Mouse (Mus musculus) lung, adult 2 months (tissue): ENCODE results near the gene Slc5a8. TPM values are rescaled to one million over a fixed set of nuclear protein-coding genes. Genes with fewer than 3 reads are reported as not detected.

Experiments used
- DNase-seq: peaks from one replicate; pipeline ENCODE4 v3.0.0; 2022
- H3K4me1 ChIP-seq: fragments of 200-500 bp; 2 replicates; pipeline ENCODE4 v1.6.1; 2011; ENCODE audit warnings: low read length; ENCODE audit not compliant: control insufficient read depth, insufficient read depth
- H3K4me3 ChIP-seq: fragments of 200-500 bp; replicated peaks from 2 replicates; pipeline ENCODE3; 2011; ENCODE audit warnings: low read depth, mild to moderate bottlenecking, control low read depth, low read length; ENCODE audit errors: extremely low read depth
- CTCF ChIP-seq: fragments of 200-500 bp; IDR thresholded peaks from 2 replicates; pipeline ENCODE4 v1.5.1; 2011; ENCODE audit warnings: mild to moderate bottlenecking, low read length, control low read depth; ENCODE audit not compliant: insufficient read depth
- POLR2A ChIP-seq: fragments of 200-500 bp; IDR thresholded peaks from 2 replicates; pipeline ENCODE4 v1.6.1; 2011; ENCODE audit warnings: low read depth, mild to moderate bottlenecking, control low read depth, low read length, borderline replicate concordance; ENCODE audit errors: extremely low read depth
- WGBS: fragments of 180-500 bp; shearing (Covaris S2); methylation state at CpG from one replicate; pipeline ENCODE4 v1.1.7; 2018; 5-methylcytosine and 5-hydroxymethylcytosine counted together
- polyA plus RNA-seq: library from polyadenylated mRNA; depleted of rRNA; stranded (reverse); fragments of >200 nt; gene quantifications from 2 replicates; pipeline ENCODE4 v1.2.3, GENCODE M21; 2012; rRNA removed

Gene Slc5a8
- polyA plus RNA-seq, 1 experiment, result 0.17 TPM

DNA sequence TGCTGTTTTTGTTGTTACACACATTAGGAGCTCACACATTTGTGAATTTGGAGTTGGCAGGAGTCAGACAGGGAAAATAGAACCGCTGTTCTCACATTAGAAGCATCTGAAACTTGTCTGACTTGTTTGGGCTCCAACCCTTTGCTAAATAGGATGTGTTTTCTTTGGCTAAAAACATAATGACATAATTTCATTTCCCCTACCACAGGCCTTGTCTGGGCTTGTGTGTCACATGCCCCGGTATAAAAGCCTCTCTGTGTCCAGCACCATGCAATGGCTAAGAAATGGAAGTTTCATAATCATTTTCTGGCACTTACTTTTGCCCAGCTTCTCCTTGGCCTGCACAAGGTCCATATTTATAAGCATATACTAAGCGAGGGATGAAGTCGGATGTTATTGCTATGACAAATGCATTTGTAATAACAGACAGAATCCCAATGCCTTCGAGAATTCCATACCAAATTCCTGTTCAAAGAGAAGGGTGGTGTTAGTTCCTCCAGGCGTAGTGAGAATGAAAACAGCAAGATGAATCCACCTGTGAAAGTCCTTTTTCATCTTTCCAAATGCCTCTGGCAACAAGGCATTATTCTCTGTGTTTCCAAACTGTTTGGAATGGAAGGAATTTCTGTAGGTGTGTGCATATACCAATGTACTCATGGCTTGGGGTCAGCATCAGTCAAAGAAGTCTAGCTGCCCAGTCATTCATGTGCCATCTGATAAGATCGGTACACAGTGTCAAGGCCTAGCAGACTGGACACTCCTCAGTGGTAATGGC is 85.3 kb downstream of the Slc5a8 start:
- no peak for DNase-seq
- no peak for TF ChIP-seq POLR2A
- no peaks in the 10 kb centered on the region for H3K4me1 ChIP-seq
- H3K4me3 ChIP-seq, result no peak overlapping the region
- 55% methylated on average over 7 of the region's 7 CpGs for WGBS

DNA sequence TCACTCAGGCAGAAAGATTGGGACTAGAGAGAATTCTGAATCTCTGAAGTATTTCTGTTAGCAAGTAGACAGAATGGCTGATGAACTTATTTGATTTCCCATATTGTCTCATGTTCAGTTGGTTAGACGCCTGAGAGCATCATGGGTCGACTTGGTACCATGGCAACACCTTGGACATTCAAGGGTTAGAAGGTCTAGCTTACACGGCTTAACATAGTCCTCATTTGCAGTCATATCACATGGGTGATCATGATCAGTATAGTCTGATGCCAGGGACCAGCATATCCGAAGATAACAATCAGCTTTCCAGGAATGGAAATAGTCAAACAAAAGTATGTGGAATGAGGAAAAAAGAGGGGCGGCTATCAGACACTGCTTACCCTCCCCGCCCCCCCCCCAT is 93.1 kb downstream of the Slc5a8 start:
- TF ChIP-seq CTCF (no peak), POLR2A (no peak)
- WGBS, result 70% methylated on average over 6 of the region's 6 CpGs
- DNase-seq, result no peak

More for the DNA sequence above, 93.1 kb downstream of the Slc5a8 start:
- H3K4me3 ChIP-seq, result no peak overlapping the region
- H3K4me1 ChIP-seq, result no peaks in the 10 kb centered on the region

Other genes with a start within 250 kb of the Slc5a8 start
- 0.15 and 0.20 TPM in 2 replicates for gene Spic, start 201.0 kb upstream of the Slc5a8 start, polyA plus RNA-seq
- gene Arl1, start 155.1 kb upstream of the Slc5a8 start, polyA plus RNA-seq, result 25.3 and 26.4 TPM in 2 replicates
- 2.8 and 4.8 TPM in 2 replicates for gene Utp20, start 59.2 kb upstream of the Slc5a8 start, polyA plus RNA-seq